Mouse (Mus musculus): ENCODE results near the gene Shank2.
A peak's percentile ranks its signal among the peaks of the same experiment; 100 is the strongest.

Gene Shank2

DNA sequence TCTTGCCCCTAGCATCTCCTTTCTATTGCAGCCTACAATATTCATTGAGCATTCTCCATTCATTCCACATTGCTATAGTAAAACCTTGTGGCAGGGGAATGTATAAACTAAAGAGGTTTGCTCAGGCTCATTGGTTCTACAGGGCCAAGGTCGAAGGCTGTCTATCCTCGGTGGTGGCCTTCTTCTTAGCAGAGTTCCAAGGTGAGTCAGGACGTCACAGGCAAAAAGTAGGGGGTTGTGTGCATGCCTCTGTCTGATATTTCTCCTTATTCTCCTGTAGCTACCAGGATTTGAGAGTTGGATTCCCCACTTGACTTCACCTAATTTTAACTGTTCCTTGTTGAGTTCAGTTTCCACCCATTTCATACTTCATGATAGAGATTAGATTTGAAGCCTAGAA, 29.9 kb downstream of the Shank2 start:
- no peak for DNase-seq

DNA sequence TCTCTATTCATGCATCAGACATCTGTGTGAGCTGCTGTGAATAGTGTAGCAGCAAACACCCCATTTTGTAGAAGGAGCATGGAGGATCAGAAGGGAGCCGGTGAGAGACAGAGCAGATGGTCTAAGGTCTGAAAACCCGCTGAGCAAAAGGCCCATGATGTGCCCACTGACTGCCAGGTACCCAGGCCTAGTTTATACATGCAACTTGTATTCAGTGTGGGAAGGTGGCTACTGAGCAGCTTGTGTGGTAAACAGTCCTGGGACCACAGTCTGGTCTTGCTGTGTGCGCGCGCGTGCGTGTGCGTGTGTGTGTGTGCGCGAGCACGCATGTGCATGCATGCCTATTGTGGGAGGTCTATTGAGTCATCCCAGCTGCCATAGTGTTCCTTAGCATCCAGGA, 35.8 kb downstream of the Shank2 start:
- DNase-seq: no peak

DNA sequence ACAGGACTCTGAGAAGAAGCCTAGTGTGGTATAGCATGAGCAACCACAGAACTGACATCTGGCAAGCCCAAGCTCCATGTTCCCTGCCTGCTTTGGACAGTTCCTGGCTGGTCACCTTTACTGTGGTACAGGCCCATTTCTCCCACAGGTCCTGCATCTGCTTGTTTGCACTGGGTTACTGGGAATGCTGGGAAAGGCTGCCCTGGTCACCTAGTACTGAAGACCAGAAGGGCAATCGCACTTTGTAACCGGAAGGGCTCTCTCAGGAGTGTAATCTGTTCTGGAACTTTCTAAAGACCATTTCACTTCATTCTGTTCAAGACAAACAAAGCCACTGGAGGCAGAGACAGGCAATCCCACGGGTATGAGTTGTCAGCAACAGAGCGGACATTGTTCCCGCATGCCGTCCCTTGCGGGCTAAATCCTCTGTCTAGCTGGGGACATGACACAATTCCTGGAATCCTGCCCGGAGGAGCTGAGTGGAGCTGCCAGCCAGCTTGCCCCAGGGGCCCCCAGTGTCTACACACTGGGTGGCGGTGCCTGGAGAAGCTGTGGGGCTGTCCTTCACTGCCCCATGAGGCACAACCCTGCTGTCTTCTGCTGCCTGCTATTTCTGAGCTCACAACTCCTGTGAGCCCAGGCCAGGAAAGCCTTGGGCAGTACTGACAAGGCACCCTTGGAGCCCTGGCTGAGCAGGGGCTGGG, 36.4 kb downstream of the Shank2 start:
- no peak for DNase-seq

DNA sequence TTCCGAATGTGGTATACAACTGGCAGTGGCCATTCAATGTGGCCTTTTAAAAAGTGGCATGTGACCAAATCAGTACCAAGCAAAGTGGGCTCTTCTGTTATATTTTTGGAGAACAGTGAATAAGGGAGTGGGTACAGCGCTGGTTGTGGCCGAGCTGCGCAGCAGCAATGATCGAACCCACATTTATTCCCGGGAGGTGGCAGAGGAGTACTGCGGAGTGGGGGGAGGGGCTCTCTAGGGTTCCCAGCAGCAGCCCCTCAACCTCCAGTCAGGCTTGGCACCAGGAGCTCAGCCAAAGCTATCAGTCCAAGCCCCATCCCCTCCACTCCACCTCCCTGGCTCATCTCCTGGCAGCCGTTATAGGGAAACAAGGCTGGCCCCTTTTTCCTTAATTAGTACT, 37.0 kb downstream of the Shank2 start:
- DNase-seq: no peak

DNA sequence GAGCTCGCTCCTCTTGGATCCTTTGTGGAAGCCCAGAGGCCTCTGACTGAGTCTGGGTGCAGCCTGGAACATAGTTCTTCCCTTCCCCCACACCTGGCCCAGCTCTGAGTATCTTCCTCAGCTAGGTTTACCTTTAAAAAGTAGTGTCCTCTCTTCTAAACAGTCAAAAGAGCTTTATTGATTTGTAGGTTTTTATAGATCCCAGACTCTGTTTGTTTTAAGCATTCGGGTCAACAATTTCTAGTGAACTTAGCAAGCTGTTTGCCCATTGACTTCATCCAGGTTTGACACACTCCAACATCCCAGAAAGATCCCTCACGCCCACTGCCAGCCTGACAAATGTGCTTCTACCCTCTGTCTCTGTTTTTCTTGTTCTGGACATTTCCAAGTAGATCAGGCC, 38.6 kb downstream of the Shank2 start:
- no peak for DNase-seq

DNA sequence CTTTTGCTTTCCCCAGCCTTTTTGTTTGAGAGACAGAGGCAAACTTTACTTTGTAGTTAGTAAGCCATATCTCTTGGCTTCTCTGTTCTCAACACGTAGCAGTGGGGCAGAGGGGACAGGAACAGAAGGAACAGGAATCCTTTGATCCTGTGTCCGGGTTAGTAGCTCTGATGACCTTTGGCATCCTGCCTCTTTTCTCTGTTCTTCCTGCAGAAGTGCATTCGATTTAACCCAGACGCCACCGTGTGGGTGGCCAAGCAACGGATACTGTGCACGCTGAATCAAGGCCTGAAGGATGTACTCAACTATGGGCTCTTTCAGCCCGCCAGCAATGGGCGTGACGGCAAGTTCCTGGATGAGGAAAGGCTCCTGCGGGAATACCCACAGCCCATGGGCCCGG, 50.3 kb downstream of the Shank2 start:
- DNase-seq: no peak

DNA sequence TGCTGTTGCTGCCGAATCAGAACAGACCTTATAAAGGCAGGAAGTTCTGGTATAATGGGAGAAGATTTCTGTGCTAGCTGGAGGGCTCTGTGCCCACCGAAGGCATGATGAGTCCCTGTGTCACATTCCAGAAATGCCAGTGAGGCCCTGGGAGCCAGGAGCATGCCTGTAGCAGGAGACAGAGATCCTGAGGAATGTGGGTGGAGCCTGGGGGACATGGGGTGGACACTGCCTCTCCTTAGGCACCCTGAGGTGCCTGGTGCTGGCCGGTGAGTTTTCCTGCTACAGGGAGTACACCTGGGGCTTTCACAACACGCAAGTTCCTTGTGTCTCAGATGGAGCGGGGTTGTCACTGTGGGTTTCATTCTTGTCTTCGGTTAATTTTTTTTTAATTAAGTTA, 53.5 kb downstream of the Shank2 start:
- DNase-seq: no peak

DNA sequence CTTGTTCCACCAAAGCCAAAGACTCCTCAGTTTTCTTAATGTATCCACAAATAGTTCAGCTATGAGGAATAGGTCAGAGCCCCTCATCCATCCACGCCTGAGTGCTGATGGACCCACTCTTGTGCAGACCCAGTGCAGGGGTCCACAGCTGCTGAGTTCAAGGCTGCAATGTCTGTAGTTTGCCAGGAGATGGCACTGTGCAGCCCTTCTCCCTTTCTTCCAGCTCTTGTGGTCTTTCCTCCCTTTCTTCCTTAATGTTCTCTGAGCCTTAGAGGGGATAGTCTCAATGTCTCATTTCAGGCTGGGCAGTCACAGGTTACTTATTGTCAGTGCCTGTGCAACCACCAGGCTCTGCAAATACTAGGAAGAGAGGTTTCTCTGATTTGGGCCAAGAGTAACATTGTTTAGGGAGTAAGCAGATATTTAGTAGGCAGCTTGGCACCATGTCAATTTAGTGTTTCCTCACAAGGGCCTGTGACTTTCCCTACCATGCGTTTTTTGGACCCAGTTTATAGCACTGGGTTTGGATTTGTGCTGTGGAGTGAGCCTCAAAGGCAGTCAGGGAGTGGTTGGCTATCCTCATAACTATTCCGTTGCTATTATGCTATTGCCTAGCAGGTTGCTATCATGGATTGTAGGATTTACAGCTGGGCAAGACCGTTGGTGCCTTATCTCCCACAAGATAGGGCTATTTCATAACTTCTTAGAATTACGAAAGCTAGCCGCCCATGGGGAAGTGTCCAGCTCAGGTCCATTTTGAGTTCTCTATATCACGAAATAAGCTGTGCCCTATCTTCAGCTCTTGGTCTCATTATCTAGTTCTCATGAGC, 54.2 kb downstream of the Shank2 start:
- DNase-seq: peak; percentile 9

DNA sequence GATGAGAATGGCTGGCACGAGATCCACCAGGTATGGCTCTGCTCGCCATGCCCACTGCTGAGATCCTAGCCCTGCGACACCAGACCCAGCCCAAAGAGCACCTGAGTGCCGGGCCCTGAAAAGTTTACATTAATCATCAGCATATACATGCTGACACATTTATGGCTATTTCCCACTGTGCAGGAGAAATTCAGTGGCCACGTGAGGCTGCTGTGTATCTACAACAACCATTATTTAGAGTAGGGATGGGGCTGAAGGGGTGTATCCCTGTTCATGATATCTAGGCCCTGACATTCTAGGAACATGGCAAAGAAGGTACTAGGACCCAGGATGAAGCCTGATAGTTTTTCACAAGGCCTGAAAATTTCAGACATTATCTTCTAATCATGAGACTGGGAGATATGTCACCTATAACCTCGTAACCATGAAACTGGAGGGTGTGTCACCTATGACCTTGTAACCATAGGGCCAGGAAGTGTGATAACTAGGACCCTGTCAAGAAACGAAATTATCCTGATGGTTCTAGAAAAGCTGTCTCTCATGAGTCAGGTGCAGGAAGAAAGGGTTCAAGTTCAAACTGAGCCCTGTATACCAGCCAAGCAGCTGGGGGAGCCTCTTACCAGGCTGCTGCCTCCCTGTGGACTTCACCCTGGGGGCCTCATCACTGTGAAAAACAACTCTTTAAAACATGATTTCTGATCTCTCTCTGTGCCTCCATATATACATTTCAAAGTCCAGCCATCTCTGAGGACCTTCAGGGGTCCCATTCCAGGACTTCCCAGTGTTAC, 68.6 kb downstream of the Shank2 start:
- no peak for DNase-seq

DNA sequence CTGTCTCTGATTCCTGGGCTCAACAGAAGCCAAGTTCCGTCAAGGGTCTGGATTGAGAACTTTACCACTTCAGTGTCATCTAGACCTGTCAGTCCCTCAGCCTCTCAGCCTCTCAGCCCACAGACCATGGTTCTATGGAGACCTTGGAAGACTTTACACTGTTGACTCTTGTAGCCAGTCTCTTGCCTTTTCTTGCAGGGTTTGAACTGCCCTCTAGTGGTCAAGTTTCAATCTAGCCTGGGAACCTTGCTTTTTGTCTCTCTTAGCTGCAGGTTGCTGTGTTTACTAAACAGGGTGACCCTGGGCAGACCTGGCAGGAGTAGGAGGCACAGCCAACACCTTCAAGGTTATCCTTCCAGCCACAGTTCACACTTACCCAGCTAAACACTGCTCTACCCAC, 70.5 kb downstream of the Shank2 start:
- no peak for DNase-seq

DNA sequence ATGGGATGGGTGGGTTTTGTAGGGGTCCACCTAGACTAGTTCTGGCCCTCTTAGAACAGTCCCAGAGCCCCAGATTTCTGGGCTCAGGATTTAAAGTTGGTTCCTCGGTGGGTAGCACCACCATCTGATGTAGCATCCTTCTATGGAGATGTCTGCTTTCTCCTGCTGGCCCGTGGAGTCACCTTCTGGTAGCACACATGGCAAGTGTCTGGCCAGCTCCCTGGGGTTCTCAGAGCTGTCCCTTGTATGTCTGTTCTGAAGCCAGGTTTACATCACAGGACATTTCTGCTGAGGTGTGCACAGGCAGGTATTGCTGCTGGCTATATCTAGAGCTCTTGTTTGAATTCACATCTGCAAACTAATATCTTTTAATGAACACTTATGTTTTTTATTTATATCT, 71.1 kb downstream of the Shank2 start:
- no peak for DNase-seq

DNA sequence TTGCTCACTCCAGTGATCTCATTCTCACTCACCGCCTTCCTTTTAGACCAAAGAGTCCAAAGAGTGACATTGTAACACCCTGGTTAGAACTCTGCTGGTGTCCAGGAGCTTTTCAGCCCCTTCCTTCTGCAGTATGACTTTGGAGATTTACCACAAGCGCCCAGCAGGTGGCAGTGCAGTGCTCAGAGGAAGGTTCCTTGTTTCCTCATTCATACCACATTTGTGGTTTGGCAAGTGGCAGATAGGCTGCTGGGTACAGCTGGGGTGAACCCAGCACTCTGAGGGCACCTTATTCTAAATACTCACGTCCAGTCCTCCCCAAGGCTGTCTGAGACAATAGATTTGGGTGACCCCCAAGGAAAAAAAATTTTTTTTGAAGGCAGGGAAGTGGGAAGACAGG, 73.0 kb downstream of the Shank2 start:
- DNase-seq: peak; percentile 65

DNA sequence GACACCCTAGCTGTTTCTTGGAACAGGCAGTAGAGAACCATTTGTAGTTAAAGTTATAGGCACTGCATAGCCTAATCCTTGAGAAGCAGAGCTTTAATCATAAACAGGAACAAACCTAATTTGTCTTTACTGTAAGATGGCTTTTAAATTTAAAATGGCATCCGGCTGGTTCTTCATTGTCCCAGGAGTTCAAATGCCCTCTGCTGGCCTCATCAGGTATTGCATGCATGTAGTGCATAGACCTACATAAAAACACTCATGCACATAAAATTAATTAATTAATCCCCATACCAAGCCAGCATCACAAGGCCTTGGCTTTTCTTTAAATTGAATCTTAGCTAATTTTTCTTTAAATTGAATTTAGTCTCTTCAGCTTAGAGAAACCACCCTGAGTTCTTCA, 76.9 kb downstream of the Shank2 start:
- DNase-seq: peak; percentile 35

DNA sequence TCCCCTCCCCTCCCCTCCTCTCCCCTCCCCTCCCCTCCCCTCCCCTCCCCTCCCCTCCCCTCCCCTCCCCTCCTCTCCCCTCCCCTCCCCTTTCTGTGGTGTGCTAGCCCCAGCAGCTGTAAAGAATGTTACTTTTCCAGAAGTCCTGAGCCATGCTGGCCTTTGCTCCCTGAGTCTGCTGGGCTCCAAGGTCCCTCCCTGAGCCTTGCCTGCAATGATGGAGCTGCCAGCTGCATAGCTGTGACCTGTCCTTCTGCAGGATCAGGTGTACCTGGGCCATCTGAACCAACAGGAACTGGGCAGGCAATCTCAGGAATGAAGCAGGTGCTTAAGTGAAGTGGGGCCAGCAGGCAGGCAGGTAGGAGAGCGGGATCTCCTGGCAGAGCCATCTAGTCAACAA, 78.1 kb downstream of the Shank2 start:
- DNase-seq: no peak

DNA sequence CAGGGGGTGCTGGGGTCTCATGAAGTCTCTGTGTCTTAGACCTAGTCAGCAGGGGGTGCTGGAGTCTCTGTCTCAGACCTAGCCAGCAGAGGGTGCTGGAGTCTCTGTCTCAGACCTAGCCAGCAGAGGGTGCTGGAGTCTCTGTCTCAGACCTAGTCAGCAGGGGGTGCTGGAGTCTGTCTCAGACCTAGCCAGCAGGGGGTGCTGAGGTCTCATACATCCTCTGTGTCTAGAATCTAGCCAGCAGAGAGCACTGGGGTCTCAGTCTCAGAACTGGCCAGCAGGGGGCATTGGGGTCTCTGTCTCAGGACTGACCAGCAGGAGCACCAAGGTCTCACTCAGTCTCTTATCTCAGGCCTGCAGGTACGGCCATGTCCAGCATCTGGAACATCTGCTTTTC, 79.7 kb downstream of the Shank2 start:
- peak; percentile 8 for DNase-seq

DNA sequence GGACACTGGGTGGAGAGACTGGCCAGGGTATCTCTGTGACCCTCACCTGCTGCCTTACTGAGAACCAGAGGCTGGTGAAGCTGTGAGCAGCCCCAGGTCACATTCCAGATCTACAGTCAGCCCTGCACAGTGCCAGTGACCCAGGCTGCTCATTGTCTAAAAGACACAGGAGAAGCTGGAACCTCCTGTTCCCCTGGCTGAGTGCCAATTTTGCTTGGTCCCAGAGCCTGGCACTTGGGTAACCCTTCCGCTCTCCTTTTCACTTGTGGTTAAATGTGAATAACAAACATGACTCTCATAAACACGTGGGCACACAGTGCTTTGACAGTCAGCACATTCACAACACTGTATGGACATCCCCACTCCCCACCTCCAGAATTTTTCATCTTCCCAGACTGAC, 80.2 kb downstream of the Shank2 start:
- DNase-seq: no peak

DNA sequence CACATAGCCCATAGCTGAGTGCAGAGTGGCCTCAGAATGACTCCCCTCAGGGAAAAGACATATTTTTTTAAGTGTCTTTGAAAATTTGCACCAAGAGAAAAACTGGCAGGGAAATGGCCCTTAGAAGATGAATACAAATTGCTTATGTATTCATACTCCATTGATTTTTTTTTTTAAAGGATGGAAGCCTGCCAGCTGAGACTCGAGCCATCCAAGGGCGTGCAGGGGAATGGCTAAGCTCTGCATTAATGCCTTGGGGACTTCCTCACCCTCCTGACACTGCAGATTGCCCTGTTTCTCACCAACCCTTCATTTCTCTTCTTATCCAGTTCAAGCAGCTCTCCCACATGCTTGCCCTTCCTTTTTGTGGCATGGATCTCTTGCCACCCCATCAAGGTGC, 85.5 kb downstream of the Shank2 start:
- DNase-seq: no peak

DNA sequence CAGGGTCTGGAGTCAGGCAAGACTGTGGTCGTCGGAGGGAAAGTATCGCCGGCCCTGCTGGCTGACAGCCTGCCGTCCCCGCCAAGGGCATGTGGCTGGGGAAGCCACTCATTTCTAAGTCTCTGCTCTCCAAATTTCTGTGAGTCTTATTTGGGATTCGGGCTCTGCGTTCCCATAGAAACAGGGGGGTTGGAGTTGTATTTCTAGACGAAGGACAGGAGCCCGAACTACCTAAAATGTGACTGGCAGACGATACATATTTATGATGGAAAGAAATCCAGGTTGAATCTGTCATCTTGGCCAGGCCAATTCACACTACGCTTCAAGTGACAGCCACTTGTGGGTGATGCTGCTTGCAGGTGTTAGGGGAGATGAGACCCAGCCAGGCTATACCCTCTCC, 92.4 kb downstream of the Shank2 start:
- DNase-seq: no peak

DNA sequence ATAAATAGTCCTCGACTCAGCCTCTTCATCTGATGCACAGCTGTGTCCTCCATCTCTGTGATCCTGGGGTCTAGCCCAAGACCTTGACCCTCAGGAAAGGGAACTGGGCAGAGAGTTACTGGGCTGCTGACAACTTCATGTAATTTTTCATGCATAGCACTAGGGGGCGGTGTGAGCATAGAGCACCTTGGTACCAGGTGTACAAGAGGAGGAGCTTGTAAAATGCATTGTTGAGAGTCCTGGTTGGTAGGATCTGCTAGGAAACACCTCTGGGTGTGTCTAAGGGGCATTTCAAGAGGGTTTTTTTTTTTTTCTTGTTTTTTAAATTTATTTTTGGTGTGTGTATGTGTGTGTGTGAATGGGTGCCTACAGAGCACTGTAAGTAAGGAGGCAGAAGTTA, 95.6 kb downstream of the Shank2 start:
- peak; percentile 14 for DNase-seq

DNA sequence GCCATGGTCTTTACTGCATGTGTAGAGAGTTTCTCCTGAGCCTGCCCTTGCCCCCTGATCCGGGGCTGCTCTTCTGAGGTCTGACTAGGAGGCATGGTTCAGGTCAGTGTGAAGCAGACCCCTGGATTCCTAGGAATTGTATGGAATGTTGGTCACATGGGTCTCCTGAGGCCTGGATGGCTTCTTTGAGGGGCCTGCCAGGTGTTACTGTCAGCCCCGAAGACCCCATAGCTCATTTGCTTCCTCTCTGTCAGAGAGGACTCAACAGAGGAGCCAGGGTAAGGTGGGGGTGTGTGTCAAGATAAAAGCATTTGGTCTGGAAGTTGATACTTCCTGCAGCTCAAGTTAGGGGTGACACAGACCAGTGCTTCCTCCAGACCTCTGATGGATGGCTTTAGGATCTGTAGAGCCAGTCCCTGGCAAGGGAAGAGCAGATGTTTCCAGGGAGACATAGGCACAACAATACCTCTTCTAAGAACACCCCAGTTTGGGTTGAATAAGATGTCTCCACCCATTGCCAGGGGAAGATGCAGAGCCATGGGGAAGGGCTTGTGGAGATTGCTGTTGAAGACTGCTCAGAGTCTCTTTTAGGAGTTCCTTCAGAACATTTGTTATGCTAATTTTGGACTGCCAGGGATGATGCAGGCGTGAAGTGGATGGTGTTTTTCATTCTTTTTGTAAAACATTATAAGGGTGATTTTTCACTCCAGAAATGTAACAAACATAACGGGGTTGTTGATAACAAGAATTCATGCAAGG, 100.7 kb downstream of the Shank2 start:
- DNase-seq: no peak

DNA sequence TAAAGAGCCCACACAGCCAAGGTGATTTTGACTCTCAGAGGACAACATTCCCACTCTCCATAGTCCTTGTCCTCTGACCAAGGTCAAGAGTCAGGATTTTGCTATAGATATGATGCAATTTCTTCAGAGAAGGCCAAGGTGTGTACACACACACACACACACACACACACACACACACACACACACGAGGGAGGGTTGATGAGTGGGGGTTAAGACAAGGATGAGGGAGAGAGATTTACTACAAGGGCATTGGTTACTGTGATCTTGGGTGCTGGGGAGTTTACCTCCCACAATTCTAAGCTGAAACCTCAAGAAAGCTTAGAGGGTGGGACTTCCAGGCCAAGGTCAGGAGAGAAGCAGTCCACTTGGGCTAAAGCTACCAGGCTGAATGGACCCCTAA, 104.2 kb downstream of the Shank2 start:
- DNase-seq: no peak

DNA sequence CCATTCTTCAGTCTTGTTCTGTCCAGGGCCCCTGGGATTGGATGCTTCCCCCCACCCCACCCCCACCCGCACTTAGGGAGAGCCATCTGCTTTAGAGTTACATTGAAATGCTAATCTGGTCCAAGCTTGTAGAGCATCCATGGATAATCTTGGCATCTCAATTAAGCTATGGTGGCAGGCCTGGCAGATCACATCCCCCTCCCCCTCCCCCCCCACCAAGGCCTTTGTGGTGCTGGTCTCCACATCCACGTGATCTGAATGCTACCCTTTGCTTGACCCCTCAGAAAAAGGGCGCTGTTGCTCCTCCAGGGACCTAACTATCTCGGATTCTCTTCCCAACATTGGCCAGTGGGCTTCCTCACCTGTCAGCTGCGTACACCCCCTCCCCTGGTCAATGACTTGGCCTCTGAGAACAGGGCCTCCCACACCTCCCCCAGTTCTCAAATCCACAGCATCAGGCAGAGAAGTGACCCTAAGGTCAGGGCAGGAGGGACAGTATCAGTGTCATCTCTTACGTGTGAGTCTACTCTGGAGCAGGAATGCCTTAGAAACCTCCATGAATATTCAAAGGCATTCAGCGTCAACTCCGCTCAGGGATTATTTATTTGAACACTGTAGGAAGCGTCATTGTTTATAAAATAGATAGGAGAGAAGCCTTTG, 104.8 kb downstream of the Shank2 start:
- no peak for DNase-seq

DNA sequence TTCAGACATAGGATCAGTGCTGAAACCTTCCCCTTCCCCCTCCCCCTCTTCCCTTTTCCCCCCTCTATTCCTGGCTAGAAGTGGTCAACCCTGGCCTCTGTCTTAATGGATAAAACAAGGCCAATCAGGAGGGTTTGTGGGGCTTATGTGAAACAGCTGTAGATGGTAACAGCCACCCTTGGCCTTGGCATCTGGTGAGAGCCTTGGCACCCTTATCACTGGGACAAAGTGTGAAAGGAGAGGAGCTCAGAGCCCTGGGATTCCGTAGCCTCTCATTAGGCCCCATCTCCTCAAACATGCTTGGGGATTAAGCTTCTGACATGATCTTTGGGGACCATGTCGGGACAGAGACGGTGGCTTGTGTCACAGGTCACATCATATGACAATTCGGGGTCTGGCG, 106.4 kb downstream of the Shank2 start:
- no peak for DNase-seq

Data from thymus, postnatal 14 days (tissue).